Mouse (Mus musculus) olfactory bulb, adult 2 months (tissue): ENCODE measurements at regions not wholly inside any gene's neighbourhood (a gene's known extent, or its start where the extent isn't known, plus 50 kb on each side); places are given as distances from the start of the nearest gene placed in this dataset.

ENCODE experiments used
- CTCF ChIP-seq: fragments of 200-500 bp; IDR thresholded peaks from 2 replicates; pipeline ENCODE4 v1.5.1; 2012; ENCODE audit warnings: low read depth, mild to moderate bottlenecking, low read length, moderate library complexity; ENCODE audit not compliant: insufficient read depth
- POLR2A ChIP-seq: fragments of 200-500 bp; IDR thresholded peaks from 2 replicates; pipeline ENCODE4 v1.6.1; 2012; ENCODE audit warnings: mild to moderate bottlenecking, low read depth, low read length, moderate library complexity; ENCODE audit not compliant: insufficient read depth

GRCm38 (mm10) chr7:67895166-67895565, 57.5 kb upstream of the Igf1r start:
- TF ChIP-seq CTCF (no peak), POLR2A (no peak)
